Mouse (Mus musculus): ENCODE results near the gene Bcl7b. TPM values are rescaled to one million over a fixed set of nuclear protein-coding genes. Genes with fewer than 3 reads are reported as not detected.

Gene Bcl7b
- 48.9 and 57.6 TPM in 2 replicates for polyA plus RNA-seq (2012; ENCODE audit: insufficient read depth, insufficient read length, missing spikeins)

- TF ChIP-seq CTCF (IDR thresholded peaks at IDR 0.05; ENCODE audit: low read depth, low read length) = no peak
- TF ChIP-seq POLR2A (IDR thresholded peaks at IDR 0.05; ENCODE audit: borderline replicate concordance, low read depth, low read length) = no peak
- H3K4me1 ChIP-seq (ENCODE audit: control insufficient read depth, insufficient read depth, low read length) = peaks cover 27% of the 10 kb centered on the region
Observed at GRCm38 (mm10) chr5:135168063-135169062, at the start of gene Bcl7b. Gene Bcl7b (plus strand): TSS chr5:135168283.

GRCm38 (mm10) chr5:135118589-135119081 lies 49.4 kb upstream of the Bcl7b start:
- no peak overlapping the region for H3K4me3 ChIP-seq (ENCODE audit: insufficient read depth, low read length)
- H3K27ac ChIP-seq (ENCODE audit: insufficient read depth, low read depth, low read length) = no peak overlapping the region
- no peaks in the 10 kb centered on the region for H3K4me1 ChIP-seq (ENCODE audit: control insufficient read depth, insufficient read depth, low read length)
- TF ChIP-seq POLR2A (IDR thresholded peaks at IDR 0.05; ENCODE audit: borderline replicate concordance, low read depth, low read length) (no peak), CTCF (IDR thresholded peaks at IDR 0.05; ENCODE audit: low read depth, low read length) (peak; percentile 56)

More at GRCm38 (mm10) chr5:135168063-135169062, at the start of gene Bcl7b:
- Histone ChIP-seq H3K27ac (ENCODE audit: insufficient read depth, low read depth, low read length) (peak within 1 kb of the TSS; percentile 97), H3K4me3 (ENCODE audit: insufficient read depth, low read length) (peak within 1 kb of the TSS; percentile 82)

- Histone ChIP-seq H3K4me1 (ENCODE audit: control insufficient read depth, insufficient read depth, low read length) (no peaks in the 10 kb centered on the region), H3K4me3 (ENCODE audit: insufficient read depth, low read length) (no peak overlapping the region), H3K27ac (ENCODE audit: insufficient read depth, low read depth, low read length) (no peak overlapping the region)
- TF ChIP-seq CTCF (IDR thresholded peaks at IDR 0.05; ENCODE audit: low read depth, low read length) = no peak
- TF ChIP-seq POLR2A (IDR thresholded peaks at IDR 0.05; ENCODE audit: borderline replicate concordance, low read depth, low read length) = no peak
Observed at GRCm38 (mm10) chr5:135120753-135121152, 47.3 kb upstream of the Bcl7b start.

GRCm38 (mm10) chr5:135126121-135126520 lies 42.0 kb upstream of the Bcl7b start:
- H3K4me1 ChIP-seq (ENCODE audit: control insufficient read depth, insufficient read depth, low read length) = peaks cover 7% of the 10 kb centered on the region
- no peak overlapping the region for H3K27ac ChIP-seq (ENCODE audit: insufficient read depth, low read depth, low read length)
- H3K4me3 ChIP-seq (ENCODE audit: insufficient read depth, low read length) = no peak overlapping the region
- TF ChIP-seq POLR2A (IDR thresholded peaks at IDR 0.05; ENCODE audit: borderline replicate concordance, low read depth, low read length) = no peak
- TF ChIP-seq CTCF (IDR thresholded peaks at IDR 0.05; ENCODE audit: low read depth, low read length) = no peak

GRCm38 (mm10) chr5:135127669-135128068 lies 40.4 kb upstream of the Bcl7b start:
- H3K27ac ChIP-seq (ENCODE audit: insufficient read depth, low read depth, low read length) = no peak overlapping the region
- TF ChIP-seq POLR2A (IDR thresholded peaks at IDR 0.05; ENCODE audit: borderline replicate concordance, low read depth, low read length) (no peak), CTCF (IDR thresholded peaks at IDR 0.05; ENCODE audit: low read depth, low read length) (no peak)
- peaks cover 7% of the 10 kb centered on the region for H3K4me1 ChIP-seq (ENCODE audit: control insufficient read depth, insufficient read depth, low read length)
- no peak overlapping the region for H3K4me3 ChIP-seq (ENCODE audit: insufficient read depth, low read length)

- Histone ChIP-seq H3K27ac (ENCODE audit: insufficient read depth, low read depth, low read length) (no peak overlapping the region), H3K4me1 (ENCODE audit: control insufficient read depth, insufficient read depth, low read length) (peaks cover 11% of the 10 kb centered on the region), H3K4me3 (ENCODE audit: insufficient read depth, low read length) (no peak overlapping the region)
- TF ChIP-seq CTCF (IDR thresholded peaks at IDR 0.05; ENCODE audit: low read depth, low read length) (no peak), POLR2A (IDR thresholded peaks at IDR 0.05; ENCODE audit: borderline replicate concordance, low read depth, low read length) (no peak)
Observed at GRCm38 (mm10) chr5:135129747-135130146, 38.3 kb upstream of the Bcl7b start.

GRCm38 (mm10) chr5:135133736-135134405 lies 34.2 kb upstream of the Bcl7b start:
- Histone ChIP-seq H3K27ac (ENCODE audit: insufficient read depth, low read depth, low read length) (peak overlapping the region; percentile 38; the same call in 1 of the 2 replicates), H3K4me1 (ENCODE audit: control insufficient read depth, insufficient read depth, low read length) (peaks cover 8% of the 10 kb centered on the region), H3K4me3 (ENCODE audit: insufficient read depth, low read length) (peak overlapping the region; percentile 61)
- TF ChIP-seq POLR2A (IDR thresholded peaks at IDR 0.05; ENCODE audit: borderline replicate concordance, low read depth, low read length) (no peak), CTCF (IDR thresholded peaks at IDR 0.05; ENCODE audit: low read depth, low read length) (no peak)

- Histone ChIP-seq H3K4me3 (ENCODE audit: insufficient read depth, low read length) (peak overlapping the region; percentile 61), H3K4me1 (ENCODE audit: control insufficient read depth, insufficient read depth, low read length) (peaks cover 13% of the 10 kb centered on the region), H3K27ac (ENCODE audit: insufficient read depth, low read depth, low read length) (peak overlapping the region; percentile 38)
- no peak for TF ChIP-seq POLR2A (IDR thresholded peaks at IDR 0.05; ENCODE audit: borderline replicate concordance, low read depth, low read length)
- peak; percentile 83 for TF ChIP-seq CTCF (IDR thresholded peaks at IDR 0.05; ENCODE audit: low read depth, low read length)
Observed at GRCm38 (mm10) chr5:135134534-135134933, 33.5 kb upstream of the Bcl7b start.

GRCm38 (mm10) chr5:135139881-135140280 lies 28.2 kb upstream of the Bcl7b start:
- TF ChIP-seq CTCF (IDR thresholded peaks at IDR 0.05; ENCODE audit: low read depth, low read length) (no peak), POLR2A (IDR thresholded peaks at IDR 0.05; ENCODE audit: borderline replicate concordance, low read depth, low read length) (no peak)

More at GRCm38 (mm10) chr5:135139881-135140280, 28.2 kb upstream of the Bcl7b start:
- Histone ChIP-seq H3K27ac (ENCODE audit: insufficient read depth, low read depth, low read length) (no peak overlapping the region), H3K4me1 (ENCODE audit: control insufficient read depth, insufficient read depth, low read length) (peaks cover 9% of the 10 kb centered on the region), H3K4me3 (ENCODE audit: insufficient read depth, low read length) (no peak overlapping the region)
